Mouse (Mus musculus): ENCODE data around the gene Ace3. TPM values are rescaled to one million over a fixed set of nuclear protein-coding genes. Genes with fewer than 3 reads are reported as not detected.
A peak's percentile ranks its signal among the peaks of the same experiment; 100 is the strongest.
"Not testable (repeated sequence)": the region's sequence is repeated elsewhere in the genome, so short reads cannot be mapped to it uniquely, and the experiment has no call there.

Gene Ace3
- polyA plus RNA-seq, 1 experiment from 2014 or later, result not detected

DNA sequence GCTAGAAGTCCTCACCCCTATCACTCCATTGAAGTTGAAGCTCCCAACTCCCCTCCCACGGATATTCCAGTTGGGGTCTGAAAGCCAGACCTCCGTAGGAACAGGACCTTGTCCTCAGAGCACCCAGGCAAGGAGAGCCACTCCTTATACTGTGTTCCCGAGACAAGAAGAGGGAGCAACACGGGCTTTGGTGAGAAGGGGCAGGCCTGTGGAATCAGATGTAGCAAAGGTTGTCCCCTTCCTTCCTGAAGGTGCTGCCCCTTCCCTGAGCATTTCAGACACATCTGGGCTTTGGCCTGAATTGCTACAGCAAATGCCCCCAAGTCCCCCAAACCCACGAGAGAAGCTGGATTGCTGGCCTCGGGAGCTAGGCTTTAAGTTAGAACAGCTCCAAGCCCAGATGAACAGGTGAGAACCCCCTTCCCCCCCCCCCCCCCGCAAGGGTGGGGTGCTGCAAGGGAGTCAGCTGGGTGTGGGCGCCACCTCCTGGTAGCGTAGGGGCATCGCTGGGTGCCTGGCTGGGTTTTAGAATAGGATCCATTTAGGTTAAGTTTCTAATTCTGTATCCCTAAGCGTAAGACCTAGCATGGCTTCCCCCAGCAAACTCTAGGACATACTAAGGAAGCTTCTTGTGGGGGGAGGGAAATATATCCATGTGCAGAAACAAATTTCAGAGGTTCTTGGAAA is 32.1 kb downstream of the Ace3 start:
- WGBS, result 38% methylated on average over 11 of the region's 11 CpGs
- Histone ChIP-seq H3K4me1 (ENCODE audit: control insufficient read depth, insufficient read depth, low read length) (no peaks in the 10 kb centered on the region), H3K4me3 (ENCODE audit: low read depth, low read length) (no peak overlapping the region), H3K27ac (ENCODE audit: low read depth, low read length) (no peak overlapping the region), H3K36me3 (ENCODE audit: control insufficient read depth, insufficient read depth, low read length) (no peaks in the 10 kb centered on the region), H3K9ac (ENCODE audit: low read length) (no peak overlapping the region), H3K9me3 (replicated peaks; ENCODE audit: control insufficient read depth, low read length) (no peaks in the 10 kb centered on the region), H3K27me3 (replicated peaks; ENCODE audit: control insufficient read depth, insufficient read depth, low read length) (no peaks in the 10 kb centered on the region), H3K4me2 (ENCODE audit: low read length) (no peak overlapping the region)
- DNase-seq (ENCODE audit: low spot score) (peak; percentile 43), ATAC-seq (no peak)

DNA sequence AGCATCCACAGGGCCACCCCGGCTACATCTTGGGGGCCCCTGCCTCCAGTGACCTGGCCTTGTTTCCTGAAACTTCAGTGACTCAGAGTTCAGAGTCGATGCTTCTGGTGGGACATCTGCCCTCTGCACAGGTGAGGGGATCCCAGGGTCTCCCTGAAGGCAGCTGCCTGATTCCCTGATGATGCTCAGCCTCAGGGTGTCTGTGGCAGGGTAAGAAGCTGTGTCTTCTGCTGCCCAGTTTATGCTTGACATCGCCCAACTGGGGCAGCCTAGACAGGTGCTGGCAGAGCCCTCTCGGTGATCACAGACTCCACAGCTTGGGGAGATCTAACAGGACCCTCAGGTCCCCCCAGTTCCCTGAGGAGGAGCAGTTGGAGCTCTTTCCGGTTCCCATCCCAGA is 33.1 kb downstream of the Ace3 start:
- no peaks in the 10 kb centered on the region for H3K27me3 ChIP-seq (replicated peaks; ENCODE audit: control insufficient read depth, insufficient read depth, low read length)
- no peak overlapping the region for H3K4me3 ChIP-seq (ENCODE audit: low read depth, low read length)
- H3K9me3 ChIP-seq (replicated peaks; ENCODE audit: control insufficient read depth, low read length), result no peaks in the 10 kb centered on the region
- H3K4me2 ChIP-seq (ENCODE audit: low read length), result no peak overlapping the region
- H3K4me1 ChIP-seq (ENCODE audit: control insufficient read depth, insufficient read depth, low read length), result no peaks in the 10 kb centered on the region
- 96% methylated on average over 5 of the region's 5 CpGs for WGBS
- DNase-seq (ENCODE audit: low spot score), result no peak
- no peaks in the 10 kb centered on the region for H3K36me3 ChIP-seq (ENCODE audit: control insufficient read depth, insufficient read depth, low read length)
- no peak overlapping the region for H3K9ac ChIP-seq (ENCODE audit: low read length)
- no peak overlapping the region for H3K27ac ChIP-seq (ENCODE audit: low read depth, low read length)
- no peak for ATAC-seq

DNA sequence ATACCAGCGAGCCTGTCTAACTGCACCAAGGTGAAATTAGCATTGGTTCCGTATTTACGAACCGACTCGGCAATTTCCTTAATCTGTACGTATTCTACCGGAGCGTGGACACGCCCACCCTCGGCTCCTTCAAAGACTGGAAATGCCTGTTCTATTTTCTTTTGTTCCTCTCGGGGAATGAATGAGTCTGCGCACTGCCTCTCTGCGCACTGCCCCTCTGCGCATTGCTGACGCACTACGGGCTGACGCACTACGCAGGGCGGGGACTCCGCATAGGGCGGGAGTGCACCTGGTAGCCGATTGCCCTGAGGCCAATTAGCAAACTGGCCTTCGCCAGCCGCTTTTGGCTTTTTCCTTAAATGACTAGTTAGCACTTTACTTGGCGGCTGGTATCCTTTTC is 37.6 kb downstream of the Ace3 start:
- Histone ChIP-seq H3K4me2 (ENCODE audit: low read length) (0 out of 2 replicates have a peak overlapping the region, but pooled peaks have one; percentile 23), H3K4me3 (ENCODE audit: low read depth, low read length) (peak overlapping the region; percentile 20; the same call in 1 of the 2 replicates), H3K27ac (ENCODE audit: low read depth, low read length) (peak overlapping the region; percentile 76; the same call in 1 of the 2 replicates)
- not testable (repeated sequence) for H3K36me3 ChIP-seq (ENCODE audit: control insufficient read depth, insufficient read depth, low read length); H3K27me3 ChIP-seq (replicated peaks; ENCODE audit: control insufficient read depth, insufficient read depth, low read length); H3K9ac ChIP-seq (ENCODE audit: low read length); H3K4me1 ChIP-seq (ENCODE audit: control insufficient read depth, insufficient read depth, low read length); DNase-seq (ENCODE audit: low spot score); ATAC-seq; H3K9me3 ChIP-seq (replicated peaks; ENCODE audit: control insufficient read depth, low read length)
- WGBS, result 38% methylated on average over 5 of the region's 25 CpGs

DNA sequence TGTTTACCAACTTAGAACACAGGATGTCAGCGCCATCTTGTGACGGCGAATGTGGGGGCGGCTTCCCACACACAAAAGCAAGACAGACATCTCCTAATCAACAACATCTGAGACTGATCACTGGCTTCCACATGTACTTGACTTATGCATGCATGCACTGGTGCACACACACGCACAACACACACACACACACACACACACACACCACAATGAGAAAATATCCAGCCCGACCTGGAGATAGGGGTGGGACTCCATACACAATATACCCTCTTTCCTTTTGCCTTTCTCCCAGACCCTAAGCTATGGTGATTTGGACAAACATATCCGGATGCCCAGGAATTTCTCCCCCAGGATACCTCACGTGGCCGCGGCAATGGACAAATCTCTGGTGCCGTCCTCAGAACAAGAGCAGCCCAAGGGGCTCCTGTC is 39.0 kb downstream of the Ace3 start:
- Histone ChIP-seq H3K27me3 (replicated peaks; ENCODE audit: control insufficient read depth, insufficient read depth, low read length) (no peaks in the 10 kb centered on the region), H3K4me2 (ENCODE audit: low read length) (peak overlapping the region; percentile 31; the same call in 1 of the 2 replicates), H3K4me1 (ENCODE audit: control insufficient read depth, insufficient read depth, low read length) (peaks cover 12% of the 10 kb centered on the region), H3K27ac (ENCODE audit: low read depth, low read length) (peak overlapping the region; percentile 79), H3K9me3 (replicated peaks; ENCODE audit: control insufficient read depth, low read length) (no peaks in the 10 kb centered on the region), H3K4me3 (ENCODE audit: low read depth, low read length) (no peak overlapping the region), H3K9ac (ENCODE audit: low read length) (peak overlapping the region; percentile 25; the same call in 1 of the 2 replicates), H3K36me3 (ENCODE audit: control insufficient read depth, insufficient read depth, low read length) (no peaks in the 10 kb centered on the region)
- DNase-seq (ENCODE audit: low spot score) (peak; percentile 41), ATAC-seq (0 out of 2 replicates have a peak, but pooled peaks have one; percentile 6)
- 58% methylated on average over 11 of the region's 11 CpGs for WGBS

DNA sequence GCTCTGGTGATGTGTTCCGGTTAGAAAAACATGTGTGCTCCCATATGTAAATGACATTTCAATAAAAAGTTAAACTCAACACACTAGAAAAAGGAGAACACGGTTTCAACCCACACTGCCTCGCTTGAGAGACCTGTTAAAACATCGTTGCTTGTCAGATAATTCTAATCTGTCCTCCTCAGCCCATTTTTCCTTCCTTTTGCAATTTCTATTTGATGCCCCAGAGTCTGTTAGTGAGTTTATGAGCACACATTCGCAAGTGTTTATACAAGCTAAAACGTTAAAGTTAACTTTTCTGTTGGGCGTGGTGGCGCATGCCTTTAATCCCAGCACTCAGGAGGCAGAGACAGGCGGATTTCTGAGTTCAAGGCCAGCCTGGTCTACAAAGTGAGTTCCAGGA is 40.5 kb downstream of the Ace3 start:
- H3K4me3 ChIP-seq (ENCODE audit: low read depth, low read length), result no peak overlapping the region
- ATAC-seq (no peak), DNase-seq (ENCODE audit: low spot score) (no peak)
- no peak overlapping the region for H3K4me2 ChIP-seq (ENCODE audit: low read length)
- H3K36me3 ChIP-seq (ENCODE audit: control insufficient read depth, insufficient read depth, low read length), result no peaks in the 10 kb centered on the region
- no peaks in the 10 kb centered on the region for H3K9me3 ChIP-seq (replicated peaks; ENCODE audit: control insufficient read depth, low read length)
- H3K9ac ChIP-seq (ENCODE audit: low read length), result no peak overlapping the region
- 90% methylated on average over 9 of the region's 9 CpGs for WGBS
- no peaks in the 10 kb centered on the region for H3K27me3 ChIP-seq (replicated peaks; ENCODE audit: control insufficient read depth, insufficient read depth, low read length)
- no peak overlapping the region for H3K27ac ChIP-seq (ENCODE audit: low read depth, low read length)
- H3K4me1 ChIP-seq (ENCODE audit: control insufficient read depth, insufficient read depth, low read length), result peaks cover 16% of the 10 kb centered on the region

DNA sequence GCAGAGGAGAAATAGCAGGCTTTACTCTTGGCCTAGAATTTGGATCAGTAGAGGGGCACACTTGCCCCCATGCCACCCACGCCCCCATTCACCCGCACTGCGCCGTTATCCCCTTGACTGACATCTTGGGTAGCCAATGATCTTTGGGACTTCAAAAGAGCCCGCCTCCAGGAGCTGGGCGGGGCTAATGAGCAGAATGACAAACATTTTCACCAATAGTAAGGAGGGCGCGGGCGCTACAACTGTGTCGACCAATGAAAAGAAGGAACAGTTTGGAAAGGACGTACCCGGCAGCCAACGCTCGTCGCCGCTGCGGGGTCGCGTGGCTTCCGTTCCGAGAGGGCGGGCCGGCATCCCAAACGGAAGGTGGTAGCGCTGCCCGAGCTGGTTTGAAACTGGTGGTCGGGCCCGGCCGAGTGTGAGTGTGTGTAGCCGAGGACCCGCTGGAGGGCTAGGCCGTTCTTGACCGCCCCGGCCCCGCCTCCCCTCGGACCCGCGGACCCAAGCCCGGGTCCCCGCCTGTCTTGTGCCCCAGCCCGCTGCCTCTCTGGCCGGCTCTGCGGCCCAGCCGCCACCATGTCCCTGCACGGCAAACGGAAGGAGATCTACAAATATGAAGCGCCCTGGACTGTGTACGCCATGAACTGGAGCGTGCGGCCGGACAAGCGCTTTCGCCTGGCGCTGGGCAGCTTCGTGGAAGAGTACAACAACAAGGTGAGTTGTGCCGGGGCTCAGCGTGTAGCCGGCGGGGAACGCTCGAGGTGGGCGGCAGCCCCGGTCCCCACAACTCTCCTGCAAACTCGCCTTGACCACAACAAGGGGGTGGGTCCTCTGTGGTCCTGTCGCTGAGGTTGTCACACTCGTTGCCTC is 42.3 kb downstream of the Ace3 start, which contains the start of gene Dcaf7:
TSS of gene Dcaf7 (plus strand) at position 325 of the 870 bp plus-strand sequence.
- under 1% methylated on average over 66 of the region's 66 CpGs for WGBS

DNA sequence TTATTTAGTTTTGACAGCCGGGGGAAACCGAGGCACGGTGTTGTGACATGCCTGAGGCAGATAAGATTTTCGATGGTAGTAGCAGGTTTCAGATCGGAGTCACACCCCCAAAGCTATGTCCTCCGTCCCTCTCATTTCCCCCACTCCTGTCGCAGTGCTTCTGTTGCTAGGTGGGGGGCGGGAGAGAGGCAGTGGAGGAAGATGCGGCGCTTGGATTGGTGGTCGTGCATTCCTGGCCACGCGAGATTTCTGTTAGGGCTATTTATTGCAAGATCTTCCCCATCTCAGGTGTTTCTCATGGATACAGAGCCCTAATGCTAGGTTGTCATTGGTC is 42.9 kb downstream of the Ace3 start:
- Histone ChIP-seq H3K9ac (ENCODE audit: low read length) (peak overlapping the region; percentile 86), H3K9me3 (replicated peaks; ENCODE audit: control insufficient read depth, low read length) (no peaks in the 10 kb centered on the region), H3K4me1 (ENCODE audit: control insufficient read depth, insufficient read depth, low read length) (peaks cover 16% of the 10 kb centered on the region), H3K4me2 (ENCODE audit: low read length) (peak overlapping the region; percentile 81), H3K27ac (ENCODE audit: low read depth, low read length) (peak overlapping the region; percentile 85), H3K27me3 (replicated peaks; ENCODE audit: control insufficient read depth, insufficient read depth, low read length) (no peaks in the 10 kb centered on the region), H3K4me3 (ENCODE audit: low read depth, low read length) (peak overlapping the region; percentile 92), H3K36me3 (ENCODE audit: control insufficient read depth, insufficient read depth, low read length) (no peaks in the 10 kb centered on the region)
- no peak for ATAC-seq
- peak; percentile 77 for DNase-seq (ENCODE audit: low spot score)
- WGBS, result 0% methylated on average over 13 of the region's 13 CpGs

More for the DNA sequence above, 42.3 kb downstream of the Ace3 start, which contains the start of gene Dcaf7:
- H3K4me1 ChIP-seq (ENCODE audit: control insufficient read depth, insufficient read depth, low read length), result peaks cover 16% of the 10 kb centered on the region
- peak within 1 kb of the TSS; percentile 92 for H3K4me3 ChIP-seq (ENCODE audit: low read depth, low read length)
- DNase-seq (ENCODE audit: low spot score) (peak; percentile 99), ATAC-seq (peak; percentile 99)
- no peaks in the 10 kb centered on the region for H3K9me3 ChIP-seq (replicated peaks; ENCODE audit: control insufficient read depth, low read length)
- no peaks in the 10 kb centered on the region for H3K27me3 ChIP-seq (replicated peaks; ENCODE audit: control insufficient read depth, insufficient read depth, low read length)
- peak within 1 kb of the TSS; percentile 85 for H3K27ac ChIP-seq (ENCODE audit: low read depth, low read length)
- H3K4me2 ChIP-seq (ENCODE audit: low read length), result peak within 1 kb of the TSS; percentile 81
- peak within 1 kb of the TSS; percentile 86 for H3K9ac ChIP-seq (ENCODE audit: low read length)
- H3K36me3 ChIP-seq (ENCODE audit: control insufficient read depth, insufficient read depth, low read length), result no peaks in the 10 kb centered on the region

DNA sequence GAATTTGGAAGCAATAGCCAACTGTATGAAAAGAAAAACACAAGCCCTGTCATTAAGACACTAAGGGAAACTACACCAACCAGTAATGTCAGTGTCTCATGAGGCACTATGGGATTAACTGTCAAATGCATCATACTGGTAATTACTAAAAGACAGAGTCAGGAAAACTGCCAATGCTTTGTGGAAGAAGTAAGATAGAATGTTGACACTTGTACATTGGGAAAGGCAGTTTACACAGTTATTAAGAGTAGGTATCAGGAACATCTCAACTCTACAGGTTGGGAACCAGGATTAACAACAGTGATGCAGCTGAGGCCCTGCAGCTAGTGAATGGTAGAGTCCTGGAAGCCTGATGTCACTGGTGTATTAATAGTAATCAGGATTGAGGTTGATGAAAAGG is 49.9 kb downstream of the Ace3 start:
- DNase-seq (ENCODE audit: low spot score) (no peak), ATAC-seq (no peak)
- Histone ChIP-seq H3K9me3 (replicated peaks; ENCODE audit: control insufficient read depth, low read length) (no peaks in the 10 kb centered on the region), H3K9ac (ENCODE audit: low read length) (no peak overlapping the region), H3K4me1 (ENCODE audit: control insufficient read depth, insufficient read depth, low read length) (no peaks in the 10 kb centered on the region), H3K27me3 (replicated peaks; ENCODE audit: control insufficient read depth, insufficient read depth, low read length) (no peaks in the 10 kb centered on the region), H3K4me3 (ENCODE audit: low read depth, low read length) (no peak overlapping the region), H3K4me2 (ENCODE audit: low read length) (no peak overlapping the region), H3K36me3 (ENCODE audit: control insufficient read depth, insufficient read depth, low read length) (peaks cover 29% of the 10 kb centered on the region), H3K27ac (ENCODE audit: low read depth, low read length) (no peak overlapping the region)

DNA sequence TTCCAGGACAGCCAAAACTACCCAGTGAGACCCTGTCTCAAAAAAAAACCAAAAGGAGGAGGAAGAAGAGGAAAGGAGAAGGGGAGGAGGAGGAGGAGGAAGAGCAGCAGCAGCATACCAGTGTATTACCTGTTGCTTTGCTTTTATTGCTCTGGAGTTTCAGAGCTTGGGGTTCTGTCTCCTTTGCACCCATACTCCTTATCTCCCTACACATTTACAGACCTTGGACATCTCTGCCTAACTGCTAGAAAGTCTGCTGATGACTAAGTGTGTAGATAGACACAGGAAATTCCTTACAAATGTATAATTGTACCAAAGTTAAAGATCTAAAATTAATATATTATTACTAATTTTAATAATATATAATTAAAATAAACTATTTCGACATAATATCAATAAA is 50.8 kb downstream of the Ace3 start:
- H3K4me1 ChIP-seq (ENCODE audit: control insufficient read depth, insufficient read depth, low read length), result no peaks in the 10 kb centered on the region
- peaks cover 36% of the 10 kb centered on the region for H3K36me3 ChIP-seq (ENCODE audit: control insufficient read depth, insufficient read depth, low read length)
- H3K9me3 ChIP-seq (replicated peaks; ENCODE audit: control insufficient read depth, low read length), result no peaks in the 10 kb centered on the region
- H3K27ac ChIP-seq (ENCODE audit: low read depth, low read length), result no peak overlapping the region
- DNase-seq (ENCODE audit: low spot score) (no peak), ATAC-seq (no peak)
- H3K9ac ChIP-seq (ENCODE audit: low read length), result no peak overlapping the region
- no peak overlapping the region for H3K4me2 ChIP-seq (ENCODE audit: low read length)
- no peaks in the 10 kb centered on the region for H3K27me3 ChIP-seq (replicated peaks; ENCODE audit: control insufficient read depth, insufficient read depth, low read length)
- WGBS, result 95% methylated on average over 1 of the region's 1 CpGs
- H3K4me3 ChIP-seq (ENCODE audit: low read depth, low read length), result no peak overlapping the region
